Mouse (Mus musculus): ENCODE measurements around the gene Ddost. TPM values are rescaled to one million over a fixed set of nuclear protein-coding genes. Genes with fewer than 3 reads are reported as not detected.
"Not testable (repeated sequence)": the region's sequence is repeated elsewhere in the genome, so short reads cannot be mapped to it uniquely, and the experiment has no call there.

The Ddost gene
- polyA plus RNA-seq, 1 experiment from 2014 or later = 364 TPM

DNA sequence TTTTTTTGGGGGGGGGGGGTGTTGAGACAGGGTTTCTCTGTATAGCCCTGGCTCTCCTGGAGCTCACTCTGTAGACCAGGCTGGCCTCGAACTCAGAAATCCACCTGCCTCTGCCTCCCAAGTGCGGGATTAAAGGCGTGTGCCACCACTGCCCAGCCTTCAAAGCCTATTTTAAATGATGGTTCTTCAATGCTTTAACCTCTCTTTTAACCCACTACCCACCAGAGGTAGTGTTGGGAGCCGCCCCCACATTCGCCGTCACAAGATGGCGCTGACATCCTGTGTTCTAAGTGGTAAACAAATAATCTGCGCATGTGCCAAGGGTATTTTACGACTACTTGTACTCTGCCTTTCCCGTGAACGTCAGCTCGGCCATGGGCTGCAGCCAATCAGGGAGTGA is 22.6 kb downstream of the Ddost start:
- H3K4me1 ChIP-seq; H3K4me3 ChIP-seq; H3K4me2 ChIP-seq (replicated peaks); H3K9ac ChIP-seq; H3K36me3 ChIP-seq; ATAC-seq (ENCODE audit: low FRiP score, low read depth); H3K27ac ChIP-seq; H3K9me3 ChIP-seq: not testable (repeated sequence)
- WGBS = 58% methylated on average over 9 of the region's 12 CpGs
- peaks cover 14% of the 10 kb centered on the region for H3K27me3 ChIP-seq

DNA sequence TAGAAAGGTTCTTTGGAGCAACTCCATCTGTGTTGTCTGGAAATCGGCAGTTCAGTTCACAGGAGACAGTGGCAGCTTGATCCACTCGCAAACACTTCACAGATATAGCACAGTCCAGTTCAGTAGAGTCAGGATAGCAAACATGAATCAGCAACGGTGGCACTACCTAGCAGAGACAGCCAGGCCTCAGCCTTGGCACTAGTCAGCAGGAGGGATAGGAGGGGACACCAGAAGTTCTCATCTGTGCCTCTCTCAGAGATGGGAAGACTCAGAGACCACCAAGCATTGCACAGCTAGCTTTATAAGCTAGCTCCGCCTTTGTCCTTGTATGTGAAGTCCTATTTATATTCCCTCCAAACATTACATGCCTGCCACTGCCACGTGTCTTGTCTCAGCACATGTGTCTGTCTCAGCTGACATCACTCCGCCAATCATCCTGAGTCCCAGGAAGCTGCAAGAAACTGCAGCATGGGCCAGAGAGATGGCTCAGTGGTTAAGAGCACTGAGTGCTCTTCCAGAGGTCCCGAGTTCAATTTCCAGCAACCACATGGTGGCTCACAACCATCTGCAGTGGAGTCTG is 23.5 kb downstream of the Ddost start:
- H3K9me3 ChIP-seq = peaks cover 5% of the 10 kb centered on the region; the same call in 1 of the 2 replicates
- H3K27me3 ChIP-seq = peaks cover 16% of the 10 kb centered on the region
- H3K4me3 ChIP-seq = peak overlapping the region; percentile 38
- H3K27ac ChIP-seq = peak overlapping the region; percentile 48; the same call in 1 of the 2 replicates
- H3K4me2 ChIP-seq (replicated peaks) = peak overlapping the region; percentile 60
- no peak for ATAC-seq (ENCODE audit: low FRiP score, low read depth)
- WGBS = 70% methylated on average over 7 of the region's 7 CpGs
- H3K9ac ChIP-seq = peak overlapping the region; percentile 51
- H3K4me1 ChIP-seq = peaks cover 7% of the 10 kb centered on the region; the same call in 1 of the 2 replicates
- H3K36me3 ChIP-seq = no peaks in the 10 kb centered on the region

DNA sequence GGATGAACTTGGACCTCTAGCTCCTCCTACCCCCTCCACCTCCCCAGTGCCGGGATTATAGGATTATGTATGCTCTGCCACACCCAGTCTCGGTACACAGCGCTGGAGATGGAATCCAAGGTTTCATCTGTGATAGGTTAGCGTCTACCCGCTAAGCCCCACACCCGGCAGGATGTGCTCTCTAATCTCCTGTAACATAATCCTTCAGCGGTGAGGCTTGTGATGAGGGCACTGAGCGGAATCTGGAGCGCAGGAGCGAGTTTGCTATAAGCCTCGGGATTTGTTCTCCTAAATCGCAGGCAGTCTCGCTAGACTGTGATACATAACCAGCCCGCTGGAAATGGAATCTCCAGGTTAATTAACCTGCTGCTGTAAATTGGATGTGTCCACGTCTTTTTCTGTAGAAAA is 25.7 kb downstream of the Ddost start:
- no peak overlapping the region for H3K27ac ChIP-seq
- peaks cover 5% of the 10 kb centered on the region; the same call in 1 of the 2 replicates for H3K9me3 ChIP-seq
- no peak overlapping the region for H3K4me2 ChIP-seq (replicated peaks)
- ATAC-seq (ENCODE audit: low FRiP score, low read depth) = no peak
- 0 out of 2 replicates have a peak overlapping the region, but pooled peaks have one; percentile 13 for H3K9ac ChIP-seq
- H3K36me3 ChIP-seq = no peaks in the 10 kb centered on the region
- peaks cover 16% of the 10 kb centered on the region for H3K27me3 ChIP-seq
- H3K4me1 ChIP-seq = peaks cover 4% of the 10 kb centered on the region; the same call in 1 of the 2 replicates
- WGBS = 17% methylated on average over 15 of the region's 15 CpGs
- H3K4me3 ChIP-seq = no peak overlapping the region

DNA sequence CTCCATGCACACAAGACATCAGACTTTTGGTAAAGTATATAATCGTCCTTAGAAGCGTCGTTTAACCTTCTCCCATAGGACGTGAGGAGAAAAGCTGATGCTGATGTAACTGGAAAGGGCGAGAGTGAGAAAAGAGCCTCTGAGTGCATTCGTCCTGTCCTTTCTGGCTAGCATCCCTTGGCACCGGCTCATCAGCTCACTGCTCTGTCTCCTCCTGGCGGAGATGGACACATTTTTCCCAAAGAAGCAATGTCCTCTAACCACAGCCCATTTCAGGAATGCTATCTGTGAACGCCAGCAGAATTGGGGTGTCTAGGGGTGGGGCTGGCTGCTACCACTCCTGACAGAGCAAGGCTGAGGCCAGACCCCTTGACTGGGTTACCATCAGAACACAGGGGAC is 27.1 kb downstream of the Ddost start:
- no peak overlapping the region for H3K9ac ChIP-seq
- no peak overlapping the region for H3K4me2 ChIP-seq (replicated peaks)
- no peaks in the 10 kb centered on the region for H3K36me3 ChIP-seq
- H3K9me3 ChIP-seq = peaks cover 5% of the 10 kb centered on the region; the same call in 1 of the 2 replicates
- no peak overlapping the region for H3K4me3 ChIP-seq
- no peak for ATAC-seq (ENCODE audit: low FRiP score, low read depth)
- H3K27me3 ChIP-seq = peaks cover 16% of the 10 kb centered on the region
- H3K27ac ChIP-seq = no peak overlapping the region
- 82% methylated on average over 9 of the region's 9 CpGs for WGBS
- no peaks in the 10 kb centered on the region; the same call in 1 of the 2 replicates for H3K4me1 ChIP-seq

DNA sequence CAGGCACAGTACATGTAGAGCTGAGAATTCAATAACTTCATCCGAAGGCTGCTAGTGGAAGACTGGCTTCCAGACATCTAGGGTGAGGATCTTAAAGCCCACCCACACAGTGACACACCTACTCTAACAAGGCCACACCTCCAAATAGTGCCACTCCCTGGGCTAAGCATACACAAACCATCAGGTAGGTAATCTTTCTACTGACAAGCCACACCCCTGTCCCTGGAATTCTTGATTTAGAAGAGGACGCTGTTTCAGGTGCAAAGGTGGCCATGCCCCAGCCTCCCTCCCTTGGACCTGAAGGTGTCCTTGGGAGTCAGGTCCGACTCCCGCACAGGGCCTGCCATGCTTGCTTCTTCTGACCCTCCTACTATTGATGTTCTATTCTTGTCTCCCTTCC is 28.6 kb downstream of the Ddost start:
- no peak overlapping the region for H3K4me3 ChIP-seq
- no peak overlapping the region for H3K9ac ChIP-seq
- peaks cover 4% of the 10 kb centered on the region; the same call in 1 of the 2 replicates for H3K9me3 ChIP-seq
- ATAC-seq (ENCODE audit: low FRiP score, low read depth) = no peak
- no peaks in the 10 kb centered on the region for H3K36me3 ChIP-seq
- WGBS = 88% methylated on average over 4 of the region's 4 CpGs
- no peaks in the 10 kb centered on the region; the same call in 1 of the 2 replicates for H3K4me1 ChIP-seq
- peaks cover 16% of the 10 kb centered on the region for H3K27me3 ChIP-seq
- no peak overlapping the region for H3K27ac ChIP-seq
- no peak overlapping the region for H3K4me2 ChIP-seq (replicated peaks)

DNA sequence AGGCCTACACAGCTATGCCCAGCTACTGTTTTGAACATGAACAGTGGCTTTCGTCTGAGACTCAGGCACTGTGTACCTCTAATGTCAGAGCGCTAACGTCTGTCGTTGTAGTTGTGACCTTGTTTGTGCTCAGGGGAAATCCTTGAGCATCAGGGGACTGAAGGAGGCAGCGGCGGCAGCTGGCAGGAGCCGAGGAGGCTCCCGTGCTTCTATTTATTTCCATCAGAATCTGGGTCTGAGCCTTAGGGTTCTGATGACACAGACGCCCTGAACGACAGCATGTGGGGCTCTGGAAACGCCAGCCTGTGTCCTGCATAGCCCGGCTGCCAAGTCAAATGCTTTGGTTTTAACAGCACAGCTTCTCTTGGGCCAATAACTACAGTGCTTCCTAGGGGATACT is 30.5 kb downstream of the Ddost start:
- H3K36me3 ChIP-seq = no peaks in the 10 kb centered on the region

DNA sequence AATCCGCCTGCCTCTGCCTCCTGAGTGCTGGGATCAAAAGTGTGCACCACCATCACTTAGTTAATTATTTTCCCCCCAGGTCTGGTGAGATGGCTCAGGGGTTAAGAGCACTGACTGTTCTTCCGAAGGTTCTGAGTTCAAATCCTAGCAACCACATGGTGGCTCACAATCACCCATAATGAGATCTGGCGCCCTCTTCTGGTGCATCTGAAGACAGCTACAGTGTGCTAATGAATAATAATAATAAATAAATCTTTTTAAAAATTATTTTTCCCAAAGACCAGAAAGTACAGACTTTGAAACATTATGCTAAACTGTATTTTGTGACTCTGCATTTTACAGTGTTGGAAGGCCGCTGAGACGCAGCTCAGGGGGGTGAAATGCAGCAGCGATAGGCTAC is 31.1 kb downstream of the Ddost start:
- no peaks in the 10 kb centered on the region for H3K9me3 ChIP-seq
- H3K36me3 ChIP-seq = no peaks in the 10 kb centered on the region
- peaks cover 16% of the 10 kb centered on the region for H3K27me3 ChIP-seq
- ATAC-seq (ENCODE audit: low FRiP score, low read depth) = no peak
- no peak overlapping the region for H3K27ac ChIP-seq
- no peak overlapping the region for H3K4me3 ChIP-seq
- no peaks in the 10 kb centered on the region for H3K4me1 ChIP-seq
- WGBS = 86% methylated on average over 6 of the region's 6 CpGs
- no peak overlapping the region for H3K9ac ChIP-seq
- no peak overlapping the region for H3K4me2 ChIP-seq (replicated peaks)

More for the DNA sequence above, 30.5 kb downstream of the Ddost start:
- Histone ChIP-seq H3K9ac (no peak overlapping the region), H3K4me2 (replicated peaks) (no peak overlapping the region), H3K9me3 (no peaks in the 10 kb centered on the region), H3K4me1 (no peaks in the 10 kb centered on the region; the same call in 1 of the 2 replicates), H3K27ac (no peak overlapping the region), H3K27me3 (peaks cover 16% of the 10 kb centered on the region), H3K4me3 (no peak overlapping the region)
- ATAC-seq (ENCODE audit: low FRiP score, low read depth) = no peak
- 81% methylated on average over 12 of the region's 12 CpGs for WGBS

DNA sequence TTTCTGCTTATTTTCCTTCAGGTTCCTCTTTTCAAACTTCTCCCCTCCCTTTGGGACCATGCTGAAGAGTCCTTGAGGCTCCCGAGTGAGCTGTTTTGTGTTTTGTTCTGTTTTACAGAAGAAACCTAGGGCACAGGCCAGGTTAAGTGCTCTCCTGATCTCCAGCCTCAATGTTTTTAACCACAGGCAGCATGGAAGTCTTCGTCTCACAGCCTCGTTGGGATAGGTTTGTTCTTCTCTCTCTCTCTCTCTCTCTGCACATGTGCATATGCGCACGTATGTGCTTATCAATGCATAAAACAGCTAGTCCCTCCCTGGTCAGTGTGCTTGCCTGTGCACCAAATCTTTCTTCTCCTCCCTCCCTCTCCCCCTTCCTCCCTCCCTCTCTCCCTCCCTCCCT is 32.3 kb downstream of the Ddost start:
- H3K36me3 ChIP-seq = no peaks in the 10 kb centered on the region
- no peak overlapping the region for H3K4me3 ChIP-seq
- no peak overlapping the region for H3K9ac ChIP-seq
- peaks cover 5% of the 10 kb centered on the region for H3K27me3 ChIP-seq
- no peaks in the 10 kb centered on the region for H3K4me1 ChIP-seq
- H3K27ac ChIP-seq = no peak overlapping the region
- WGBS = 73% methylated on average over 5 of the region's 5 CpGs
- H3K9me3 ChIP-seq = no peaks in the 10 kb centered on the region
- no peak for ATAC-seq (ENCODE audit: low FRiP score, low read depth)
- H3K4me2 ChIP-seq (replicated peaks) = no peak overlapping the region

DNA sequence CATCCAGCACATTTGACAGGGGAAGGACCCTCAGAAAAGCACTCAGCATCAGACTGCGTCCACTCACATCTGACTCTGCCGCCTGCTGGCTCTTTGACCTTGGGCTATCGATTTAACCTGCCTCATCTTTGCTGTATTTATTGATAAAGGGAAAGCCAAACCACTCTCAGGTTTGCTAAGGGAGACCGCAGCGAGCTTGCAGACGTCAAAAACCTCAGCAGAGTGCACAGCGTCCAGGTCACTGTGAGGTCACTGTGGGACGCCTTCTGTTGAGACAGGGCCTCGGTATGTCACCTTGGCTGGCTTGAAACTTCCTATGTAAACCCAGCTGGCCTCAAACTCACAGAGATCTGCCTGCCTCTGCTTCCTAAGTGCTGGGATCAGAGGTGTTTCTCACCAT is 32.8 kb downstream of the Ddost start:
- Histone ChIP-seq H3K4me3 (no peak overlapping the region), H3K36me3 (no peaks in the 10 kb centered on the region), H3K9ac (no peak overlapping the region), H3K9me3 (no peaks in the 10 kb centered on the region), H3K27me3 (peaks cover under 1% of the 10 kb centered on the region; the same call in 1 of the 2 replicates), H3K27ac (no peak overlapping the region), H3K4me1 (no peaks in the 10 kb centered on the region), H3K4me2 (replicated peaks) (no peak overlapping the region)
- 79% methylated on average over 9 of the region's 9 CpGs for WGBS
- ATAC-seq (ENCODE audit: low FRiP score, low read depth) = no peak

DNA sequence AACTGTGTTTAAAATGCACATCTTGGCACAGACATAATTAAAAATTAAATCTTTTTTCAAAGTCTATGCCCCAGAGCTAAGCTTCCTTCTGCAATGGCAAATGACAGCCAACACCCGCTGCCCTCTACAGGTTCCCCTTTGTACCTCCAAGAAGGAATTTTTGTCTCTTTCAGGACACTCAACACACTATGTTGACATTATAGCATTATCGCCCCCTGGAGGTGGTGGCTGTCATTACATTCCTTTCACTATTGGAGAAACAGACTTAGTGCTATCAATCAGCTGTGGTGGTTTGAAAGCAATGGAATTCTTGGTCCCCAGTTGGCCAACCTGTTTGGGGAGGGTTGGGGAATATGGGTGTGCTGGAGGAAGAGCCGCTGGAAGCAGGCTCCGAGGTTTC is 35.4 kb downstream of the Ddost start:
- H3K4me3 ChIP-seq = no peak overlapping the region
- H3K27me3 ChIP-seq = no peaks in the 10 kb centered on the region
- WGBS = 29% methylated on average over 4 of the region's 4 CpGs
- H3K9me3 ChIP-seq = no peaks in the 10 kb centered on the region
- H3K4me2 ChIP-seq (replicated peaks) = no peak overlapping the region
- peaks cover 13% of the 10 kb centered on the region for H3K4me1 ChIP-seq
- no peak overlapping the region for H3K27ac ChIP-seq
- no peak for ATAC-seq (ENCODE audit: low FRiP score, low read depth)
- H3K36me3 ChIP-seq = no peaks in the 10 kb centered on the region
- no peak overlapping the region for H3K9ac ChIP-seq

DNA sequence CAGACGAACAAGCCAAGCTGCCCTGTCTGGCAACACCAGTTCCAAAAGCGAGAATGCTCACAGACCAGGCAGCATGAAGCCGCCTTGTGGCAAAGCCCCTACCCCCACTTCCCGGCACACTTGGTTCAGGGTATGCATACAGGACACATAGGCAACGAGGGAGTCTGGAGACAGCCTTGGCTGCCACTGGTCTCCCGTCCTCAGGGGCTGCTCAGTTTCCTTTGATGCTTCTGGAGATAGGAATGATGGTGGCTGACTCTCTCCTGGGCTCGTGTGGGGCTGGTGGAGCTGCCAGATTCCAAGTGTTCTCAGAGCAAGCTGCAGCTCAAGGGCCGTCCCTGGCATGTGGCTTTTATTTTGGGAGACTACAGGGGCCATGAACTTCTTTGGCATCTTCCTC is 36.9 kb downstream of the Ddost start:
- WGBS = 51% methylated on average over 8 of the region's 8 CpGs
- Histone ChIP-seq H3K4me2 (replicated peaks) (no peak overlapping the region), H3K4me1 (peaks cover 13% of the 10 kb centered on the region), H3K9ac (no peak overlapping the region), H3K9me3 (no peaks in the 10 kb centered on the region), H3K36me3 (no peaks in the 10 kb centered on the region), H3K4me3 (no peak overlapping the region), H3K27me3 (no peaks in the 10 kb centered on the region), H3K27ac (no peak overlapping the region)
- no peak for ATAC-seq (ENCODE audit: low FRiP score, low read depth)

DNA sequence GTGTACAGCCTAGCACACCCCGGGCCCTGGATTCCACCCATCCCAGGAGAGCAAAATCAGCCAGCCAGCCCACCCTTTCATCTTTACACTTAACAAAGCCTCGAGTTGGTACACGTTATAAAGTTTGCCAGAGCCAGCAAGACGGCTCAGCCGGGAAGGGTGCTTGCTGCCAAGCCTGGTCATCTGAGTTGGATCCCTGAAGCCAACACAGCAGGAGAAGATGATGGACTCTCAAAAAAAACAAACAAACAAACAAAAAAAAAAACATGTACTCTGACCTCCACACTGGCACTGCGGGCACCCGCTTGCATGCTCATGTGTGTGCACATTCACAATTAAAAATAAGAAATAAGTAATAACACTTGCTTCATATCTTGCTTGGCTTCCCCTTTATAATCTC is 37.5 kb downstream of the Ddost start:
- Histone ChIP-seq H3K9me3 (no peaks in the 10 kb centered on the region), H3K4me3 (no peak overlapping the region), H3K4me2 (replicated peaks) (no peak overlapping the region), H3K4me1 (peaks cover 13% of the 10 kb centered on the region), H3K27me3 (no peaks in the 10 kb centered on the region), H3K9ac (no peak overlapping the region), H3K36me3 (no peaks in the 10 kb centered on the region), H3K27ac (no peak overlapping the region)
- 64% methylated on average over 7 of the region's 7 CpGs for WGBS
- no peak for ATAC-seq (ENCODE audit: low FRiP score, low read depth)

DNA sequence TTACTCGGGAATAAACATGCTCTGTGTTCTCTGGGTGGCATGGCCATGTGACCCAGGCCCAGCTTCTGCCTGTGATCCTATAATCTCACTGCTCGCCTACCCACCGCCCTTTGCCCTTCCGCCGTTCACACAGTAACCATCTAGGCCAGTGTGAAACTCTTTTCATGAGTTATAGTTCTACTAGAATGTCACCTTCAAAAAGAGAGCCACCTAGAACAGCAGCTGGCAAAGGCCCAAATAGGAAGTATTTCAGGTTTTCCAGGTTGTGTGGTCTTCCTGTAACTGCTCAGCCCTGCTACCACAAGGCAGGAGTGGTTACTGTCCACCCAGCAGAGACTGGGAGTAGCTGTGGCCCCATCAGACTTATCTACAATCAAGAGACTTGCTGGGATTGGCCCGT is 38.2 kb downstream of the Ddost start:
- Histone ChIP-seq H3K9me3 (no peaks in the 10 kb centered on the region), H3K36me3 (no peaks in the 10 kb centered on the region), H3K4me2 (replicated peaks) (no peak overlapping the region), H3K4me3 (no peak overlapping the region), H3K4me1 (peaks cover 13% of the 10 kb centered on the region), H3K27me3 (no peaks in the 10 kb centered on the region), H3K27ac (no peak overlapping the region), H3K9ac (no peak overlapping the region)
- ATAC-seq (ENCODE audit: low FRiP score, low read depth) = no peak
- 67% methylated on average over 6 of the region's 6 CpGs for WGBS

Measured in limb, embryonic 13.5 days (tissue).